Mouse (Mus musculus) intestine, embryonic 14.5 days (tissue): ENCODE measurements around the gene Trim27. TPM values are rescaled to one million over a fixed set of nuclear protein-coding genes. Genes with fewer than 3 reads are reported as not detected.

Experiments
- ATAC-seq: fragments of 200-750 bp; cut with Nextera tagmentation; replicated peaks from 2 replicates; pipeline ENCODE4 v1.8.0; 2017; ENCODE audit warnings: low read depth, moderate number of reproducible peaks, moderate TSS enrichment, moderate library complexity; ENCODE audit not compliant: low FRiP score, low TSS enrichment
- DNase-seq: peaks from one replicate; pipeline ENCODE4 v3.0.0-alpha.2; 2018; ENCODE audit warnings: low spot score
- H3K27ac ChIP-seq: fragments of 300-500 bp; sonication (generic); 2 replicates; pipeline ENCODE4 v1.5.1; 2014; ENCODE audit warnings: low read depth, mild to moderate bottlenecking, control low read depth
- H3K27me3 ChIP-seq: fragments of 300-500 bp; sonication (generic); replicated peaks from 2 replicates; pipeline ENCODE4 v1.6.1; 2014; ENCODE audit warnings: low read length, control low read depth; ENCODE audit not compliant: control insufficient read depth, insufficient read depth
- H3K36me3 ChIP-seq: fragments of 300-500 bp; sonication (generic); 2 replicates; pipeline ENCODE4 v1.6.1; 2014; ENCODE audit warnings: low read length, control low read depth; ENCODE audit not compliant: control insufficient read depth, insufficient read depth
- H3K4me1 ChIP-seq: fragments of 300-500 bp; sonication (generic); replicated peaks from 2 replicates; pipeline ENCODE4 v1.6.1; 2014; ENCODE audit warnings: low read length, control low read depth, mixed read lengths; ENCODE audit not compliant: control insufficient read depth, insufficient read depth
- H3K4me2 ChIP-seq: fragments of 300-500 bp; sonication (generic); 2 replicates; pipeline ENCODE4 v1.6.1; 2014; ENCODE audit warnings: low read length
- H3K4me3 ChIP-seq: fragments of 300-500 bp; sonication (generic); 2 replicates; pipeline ENCODE4 v1.5.1; 2014; ENCODE audit warnings: low read depth, low read length, control low read depth, mixed read lengths
- H3K9ac ChIP-seq: fragments of 300-500 bp; sonication (generic); 2 replicates; pipeline ENCODE4 v1.6.1; 2014; ENCODE audit warnings: mild to moderate bottlenecking, low read length
- H3K9me3 ChIP-seq: fragments of 300-500 bp; sonication (generic); 2 replicates; pipeline ENCODE4 v1.6.1; 2016; ENCODE audit warnings: low read length, control low read depth; ENCODE audit not compliant: control insufficient read depth
- WGBS: fragments of 180-500 bp; shearing (Covaris S2); extraction: QIAGEN DNeasy Blood & Tissue Kit; methylation state at CpG from one replicate; pipeline ENCODE4 v1.1.7; 2014; 5-methylcytosine and 5-hydroxymethylcytosine counted together
- polyA plus RNA-seq: library from polyadenylated mRNA; unstranded; fragments of >200 nt; fragmentation: Nextera tagmentation; extraction: Ambion mirVana; gene quantifications from 2 replicates; pipeline ENCODE4 v1.2.1, GENCODE M21; 2014

Gene Trim27
- polyA plus RNA-seq, 1 experiment from 2014 or later, result 169 TPM

- H3K9me3 ChIP-seq, result no peaks in the 10 kb centered on the region
- ATAC-seq, result peak; percentile 80
- peaks cover 5% of the 10 kb centered on the region for H3K4me1 ChIP-seq
- H3K36me3 ChIP-seq, result no peaks in the 10 kb centered on the region
- DNase-seq, result peak; percentile 95
- peak overlapping the region; percentile 67; the same call in 1 of the 2 replicates for H3K27ac ChIP-seq
- H3K4me2 ChIP-seq, result peak overlapping the region; percentile 59
- H3K4me3 ChIP-seq, result peak overlapping the region; percentile 63
- 0 out of 2 replicates have a peak overlapping the region, but pooled peaks have one; percentile 35 for H3K9ac ChIP-seq
- H3K27me3 ChIP-seq, result no peaks in the 10 kb centered on the region
- 1% methylated on average over 39 of the region's 39 CpGs for WGBS
Measured at GRCm38 (mm10) chr13:21169657-21170430, 9.4 kb upstream of the Trim27 start.

- H3K9me3 ChIP-seq, result no peaks in the 10 kb centered on the region
- H3K4me3 ChIP-seq, result peak overlapping the region; percentile 63
- 56% methylated on average over 17 of the region's 17 CpGs for WGBS
- DNase-seq (peak; percentile 52), ATAC-seq (no peak)
- no peaks in the 10 kb centered on the region for H3K36me3 ChIP-seq
- peaks cover 5% of the 10 kb centered on the region for H3K4me1 ChIP-seq
- H3K4me2 ChIP-seq, result peak overlapping the region; percentile 66
- H3K9ac ChIP-seq, result no peak overlapping the region
- no peak overlapping the region for H3K27ac ChIP-seq
- H3K27me3 ChIP-seq, result no peaks in the 10 kb centered on the region
Measured at GRCm38 (mm10) chr13:21170431-21171155, 8.7 kb upstream of the Trim27 start.

GRCm38 (mm10) chr13:21171156-21171530 lies 8.1 kb upstream of the Trim27 start:
- Histone ChIP-seq H3K4me2 (peak overlapping the region; percentile 66), H3K4me1 (peaks cover 3% of the 10 kb centered on the region), H3K36me3 (no peaks in the 10 kb centered on the region), H3K27ac (no peak overlapping the region), H3K27me3 (no peaks in the 10 kb centered on the region), H3K4me3 (peak overlapping the region; percentile 62), H3K9ac (no peak overlapping the region), H3K9me3 (no peaks in the 10 kb centered on the region)
- 13% methylated on average over 15 of the region's 15 CpGs for WGBS
- peak; percentile 66 for DNase-seq
- no peak for ATAC-seq

- DNase-seq (peak; percentile 61), ATAC-seq (no peak)
- peak overlapping the region; percentile 42 for H3K9ac ChIP-seq
- H3K4me3 ChIP-seq, result peak overlapping the region; percentile 62
- 0% methylated on average over 12 of the region's 12 CpGs for WGBS
- no peak overlapping the region; the same call in 1 of the 2 replicates for H3K27ac ChIP-seq
- H3K4me2 ChIP-seq, result peak overlapping the region; percentile 66
- no peaks in the 10 kb centered on the region for H3K4me1 ChIP-seq
- no peaks in the 10 kb centered on the region for H3K9me3 ChIP-seq
- no peaks in the 10 kb centered on the region for H3K36me3 ChIP-seq
- H3K27me3 ChIP-seq, result no peaks in the 10 kb centered on the region
Measured at GRCm38 (mm10) chr13:21171600-21172150, 7.6 kb upstream of the Trim27 start.

GRCm38 (mm10) chr13:21172241-21173027 lies 6.8 kb upstream of the Trim27 start:
- peak; percentile 89 for DNase-seq
- peak overlapping the region; percentile 70 for H3K27ac ChIP-seq
- H3K9ac ChIP-seq, result peak overlapping the region; percentile 42
- ATAC-seq, result peak; percentile 55
- WGBS, result 1% methylated on average over 16 of the region's 16 CpGs
- H3K9me3 ChIP-seq, result no peaks in the 10 kb centered on the region
- peak overlapping the region; percentile 66 for H3K4me2 ChIP-seq
- peak overlapping the region; percentile 62 for H3K4me3 ChIP-seq
- H3K27me3 ChIP-seq, result no peaks in the 10 kb centered on the region
- no peaks in the 10 kb centered on the region for H3K36me3 ChIP-seq
- no peaks in the 10 kb centered on the region for H3K4me1 ChIP-seq

- Histone ChIP-seq H3K27me3 (no peaks in the 10 kb centered on the region), H3K36me3 (no peaks in the 10 kb centered on the region), H3K4me3 (peak overlapping the region; percentile 62), H3K27ac (peak overlapping the region; percentile 70), H3K4me1 (no peaks in the 10 kb centered on the region), H3K9me3 (no peaks in the 10 kb centered on the region), H3K4me2 (peak overlapping the region; percentile 66), H3K9ac (peak overlapping the region; percentile 14; the same call in 1 of the 2 replicates)
- DNase-seq (peak; percentile 93), ATAC-seq (peak; percentile 30; the same call in 1 of the 2 replicates)
- WGBS, result under 1% methylated on average over 11 of the region's 11 CpGs
Measured at GRCm38 (mm10) chr13:21173072-21173471, 6.2 kb upstream of the Trim27 start.

GRCm38 (mm10) chr13:21176733-21177132 lies 2.5 kb upstream of the Trim27 start:
- Histone ChIP-seq H3K4me2 (no peak overlapping the region), H3K27me3 (no peaks in the 10 kb centered on the region), H3K9ac (no peak overlapping the region), H3K27ac (no peak overlapping the region), H3K9me3 (no peaks in the 10 kb centered on the region), H3K36me3 (peaks cover 2% of the 10 kb centered on the region; the same call in 1 of the 2 replicates), H3K4me1 (peaks cover 4% of the 10 kb centered on the region), H3K4me3 (no peak overlapping the region)
- 78% methylated on average over 11 of the region's 11 CpGs for WGBS
- DNase-seq (peak; percentile 23), ATAC-seq (no peak)

- Histone ChIP-seq H3K4me2 (no peak overlapping the region), H3K9me3 (no peaks in the 10 kb centered on the region), H3K27me3 (no peaks in the 10 kb centered on the region), H3K9ac (0 out of 2 replicates have a peak overlapping the region, but pooled peaks have one; percentile 5), H3K36me3 (peaks cover 12% of the 10 kb centered on the region), H3K27ac (peak overlapping the region; percentile 77), H3K4me3 (no peak overlapping the region), H3K4me1 (peaks cover 14% of the 10 kb centered on the region)
- peak; percentile 64 for DNase-seq
- WGBS, result 53% methylated on average over 5 of the region's 5 CpGs
- peak; percentile 26 for ATAC-seq
Measured at GRCm38 (mm10) chr13:21177657-21178056, 1.6 kb upstream of the Trim27 start.
